In the genomic region with DNA sequence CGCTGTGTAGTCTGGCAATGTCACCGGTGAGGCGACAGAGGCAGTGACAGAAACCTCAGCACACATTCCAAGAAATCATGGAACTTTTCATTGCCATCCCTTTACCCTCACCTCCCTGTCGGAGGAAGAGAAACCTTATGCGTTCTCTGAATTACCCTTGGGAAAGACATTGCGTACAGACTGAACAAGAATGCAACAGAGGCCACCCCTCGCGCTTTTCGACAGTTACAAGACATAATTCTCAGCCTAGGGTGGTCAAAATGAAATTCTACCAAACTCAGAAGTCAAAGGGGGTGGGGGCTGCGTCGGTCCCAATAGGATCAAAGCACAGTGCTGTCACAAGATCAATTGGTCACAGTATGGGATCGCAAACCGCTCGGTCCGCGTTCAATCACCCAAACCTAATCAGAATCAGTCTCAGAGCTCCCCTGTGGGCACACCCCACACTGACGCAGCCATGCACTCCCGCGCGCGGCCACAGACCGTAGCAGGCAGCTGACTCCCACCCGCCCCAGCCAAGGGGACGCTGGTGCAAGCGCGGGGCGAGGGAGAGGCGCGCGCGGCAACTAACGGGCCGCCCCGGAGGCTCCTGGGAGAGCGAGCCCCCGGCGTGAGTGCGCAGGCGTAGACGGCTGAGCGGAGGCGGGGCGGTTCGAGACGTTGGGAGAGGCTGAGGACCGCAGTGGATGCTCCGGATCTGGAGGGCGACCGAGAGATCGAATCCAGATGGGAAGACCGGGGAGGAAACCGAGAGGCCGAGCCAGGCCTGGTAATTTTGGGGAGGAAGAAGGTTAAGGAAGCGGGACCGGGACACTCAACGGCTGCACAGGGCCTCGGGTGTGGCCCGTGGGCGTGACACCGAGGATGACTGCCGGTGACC, we compare ENCODE assay signal across 8 mouse cellular contexts. TPM values are rescaled to one million over a fixed set of nuclear protein-coding genes. Genes with fewer than 3 reads are reported as not detected.
DNase-seq lines count a peak whose midpoint lies in the region; ATAC-seq and TF ChIP-seq lines count a peak whose summit lies in the region.

Gene Zfp382, plus strand, starts transcription at position 635 of the 880 bp plus-strand sequence.

- peaks cover 11% of the 10 kb centered on the region for H3K4me1 ChIP-seq in embryonic facial prominence, embryonic 12.5 days
- H3K4me1 ChIP-seq in kidney, adult 2 months (ENCODE audit: control insufficient read depth, insufficient read depth, low read length): no peaks in the 10 kb centered on the region; the same call in 1 of the 2 replicates
- H3K4me1 ChIP-seq in limb, embryonic 11.5 days (ENCODE audit: control insufficient read depth, insufficient read depth, low read length): no peaks in the 10 kb centered on the region
- H3K4me1 ChIP-seq in midbrain, embryonic 13.5 days (replicated peaks): peaks cover 19% of the 10 kb centered on the region
- peaks cover 3% of the 10 kb centered on the region; the same call in 1 of the 2 replicates for H3K4me1 ChIP-seq in small intestine, adult 2 months (ENCODE audit: control insufficient read depth, insufficient read depth, insufficient read length, low read length)

- TF ChIP-seq CTCF in kidney, adult 2 months (conservative IDR thresholded peaks at IDR 0.05; ENCODE audit: insufficient read depth, insufficient read length, low read depth, low read length): 0 out of 2 replicates have a peak, but pooled peaks have one; percentile 0
- TF ChIP-seq CTCF in small intestine, adult 2 months (IDR thresholded peaks at IDR 0.05; ENCODE audit: extremely low read depth, insufficient read length, insufficient replicate concordance, low read depth, low read length): no peak

- DNase-seq in 3T3-L1 (ENCODE audit: low read depth, low spot score): peak; percentile 82
- peak; percentile 95 to 96 for DNase-seq in adrenal gland, postnatal 36 days
- peak; percentile 94 for DNase-seq in heart, adult 18-20 months
- peak; percentile 89 for DNase-seq in kidney, adult 2 months
- DNase-seq in limb, embryonic 11.5 days (ENCODE audit: low spot score): peak; percentile 94

- under 1% methylated on average over 61 of the region's 61 CpGs for WGBS in embryonic facial prominence, embryonic 12.5 days
- WGBS in kidney, adult 2 months: under 1% methylated on average over 61 of the region's 61 CpGs
- WGBS in limb, embryonic 11.5 days: 1% methylated on average over 61 of the region's 61 CpGs
- under 1% methylated on average over 61 of the region's 61 CpGs for WGBS in midbrain, embryonic 13.5 days
- under 1% methylated on average over 61 of the region's 61 CpGs for WGBS in small intestine, adult 2 months

- H3K4me2 ChIP-seq in embryonic facial prominence, embryonic 12.5 days (replicated peaks): peak within 1 kb of the TSS; percentile 82
- peak within 1 kb of the TSS; percentile 86 for H3K4me2 ChIP-seq in limb, embryonic 11.5 days (ENCODE audit: low read depth, severe bottlenecking)
- H3K4me2 ChIP-seq in midbrain, embryonic 13.5 days (replicated peaks): peak within 1 kb of the TSS; percentile 69

- peak within 1 kb of the TSS; percentile 70 for H3K9ac ChIP-seq in embryonic facial prominence, embryonic 12.5 days
- H3K9ac ChIP-seq in limb, embryonic 11.5 days (ENCODE audit: low read length): peak within 1 kb of the TSS; percentile 78
- H3K9ac ChIP-seq in midbrain, embryonic 13.5 days (replicated peaks): peak within 1 kb of the TSS; percentile 81

- H3K27ac ChIP-seq in embryonic facial prominence, embryonic 12.5 days: peak within 1 kb of the TSS; percentile 88
- peak within 1 kb of the TSS; percentile 10; the same call in 1 of the 2 replicates for H3K27ac ChIP-seq in kidney, adult 2 months (ENCODE audit: insufficient read depth, low read depth, low read length)
- H3K27ac ChIP-seq in limb, embryonic 11.5 days (replicated peaks; ENCODE audit: low read depth, low read length): peak within 1 kb of the TSS; percentile 45
- H3K27ac ChIP-seq in midbrain, embryonic 13.5 days: peak within 1 kb of the TSS; percentile 87
- H3K27ac ChIP-seq in small intestine, adult 2 months (ENCODE audit: insufficient read depth, low read depth, low read length): no peak within 1 kb of the TSS; the same call in 1 of the 2 replicates

- H3K27me3 ChIP-seq in embryonic facial prominence, embryonic 12.5 days: no peaks in the 10 kb centered on the region
- no peaks in the 10 kb centered on the region for H3K27me3 ChIP-seq in kidney, adult 2 months (replicated peaks; ENCODE audit: control insufficient read depth, insufficient read depth, low read length)
- no peaks in the 10 kb centered on the region for H3K27me3 ChIP-seq in limb, embryonic 11.5 days (ENCODE audit: control insufficient read depth, insufficient read depth, low read length)
- no peaks in the 10 kb centered on the region for H3K27me3 ChIP-seq in midbrain, embryonic 13.5 days
- no peaks in the 10 kb centered on the region for H3K27me3 ChIP-seq in small intestine, adult 2 months (ENCODE audit: control insufficient read depth, insufficient read depth, low read length)

- H3K4me3 ChIP-seq in embryonic facial prominence, embryonic 12.5 days: peak within 1 kb of the TSS; percentile 67
- H3K4me3 ChIP-seq in kidney, adult 2 months (ENCODE audit: insufficient read depth, low read depth, low read length): peak within 1 kb of the TSS; percentile 94
- H3K4me3 ChIP-seq in limb, embryonic 11.5 days (ENCODE audit: low read depth, low read length): peak within 1 kb of the TSS; percentile 64
- peak within 1 kb of the TSS; percentile 75 for H3K4me3 ChIP-seq in midbrain, embryonic 13.5 days (replicated peaks)
- H3K4me3 ChIP-seq in small intestine, adult 2 months (ENCODE audit: low read depth, low read length): peak within 1 kb of the TSS; percentile 76

- TF ChIP-seq POLR2A in kidney, adult 2 months (IDR thresholded peaks at IDR 0.05; ENCODE audit: low read depth, low read length): no peak
- 0 out of 2 replicates have a peak, but pooled peaks have one; percentile 27 for TF ChIP-seq POLR2A in small intestine, adult 2 months (IDR thresholded peaks at IDR 0.05; ENCODE audit: low read depth, low read length)

- H3K36me3 ChIP-seq in embryonic facial prominence, embryonic 12.5 days: peaks cover 2% of the 10 kb centered on the region
- no peaks in the 10 kb centered on the region for H3K36me3 ChIP-seq in kidney, adult 2 months (ENCODE audit: control insufficient read depth, insufficient read depth, low read length)
- H3K36me3 ChIP-seq in limb, embryonic 11.5 days (ENCODE audit: control insufficient read depth, insufficient read depth, low read length): no peaks in the 10 kb centered on the region
- peaks cover 5% of the 10 kb centered on the region; the same call in 1 of the 2 replicates for H3K36me3 ChIP-seq in midbrain, embryonic 13.5 days
- no peaks in the 10 kb centered on the region for H3K36me3 ChIP-seq in small intestine, adult 2 months (ENCODE audit: control insufficient read depth, insufficient read depth, low read length)

- no peaks in the 10 kb centered on the region; the same call in 1 of the 2 replicates for H3K9me3 ChIP-seq in embryonic facial prominence, embryonic 12.5 days
- H3K9me3 ChIP-seq in limb, embryonic 11.5 days (ENCODE audit: control insufficient read depth, low read length): no peaks in the 10 kb centered on the region
- H3K9me3 ChIP-seq in midbrain, embryonic 13.5 days: no peaks in the 10 kb centered on the region

- peak; percentile 94 for ATAC-seq in embryonic facial prominence, embryonic 12.5 days (ENCODE audit: insufficient number of reproducible peaks, insufficient read depth, low FRiP score, low TSS enrichment)
- peak; percentile 93 for ATAC-seq in limb, embryonic 11.5 days (ENCODE audit: insufficient number of reproducible peaks, low FRiP score, low TSS enrichment, low read depth)
- peak; percentile 98 for ATAC-seq in midbrain, embryonic 13.5 days

RNA-seq across cellular contexts. Expression of gene Zfp382, which starts in this region (rescaled TPM):
- total RNA-seq in adrenal gland, postnatal 36 days (2021): 1 to 10 TPM; 4.2 to 5.5 TPM
- polyA plus RNA-seq in embryonic facial prominence, embryonic 12.5 days (2016; fragmentation: Nextera tagmentation; extraction: Ambion mirVana): 13.1 and 16.3 TPM in 2 replicates
- 1 to 10 TPM; 2.1 to 2.5 TPM for total RNA-seq in heart, adult 18-20 months (2021)
- polyA plus RNA-seq in kidney, adult 2 months (2012; rRNA removed): 0.64 and 1.4 TPM in 2 replicates
- 6.5 and 8.6 TPM in 2 replicates for polyA plus RNA-seq in limb, embryonic 11.5 days (2014; fragmentation: Nextera tagmentation; extraction: Ambion mirVana)
- polyA plus RNA-seq in midbrain, embryonic 13.5 days (2015; fragmentation: Nextera tagmentation; extraction: Ambion mirVana): 16.1 and 19.4 TPM in 2 replicates
- polyA plus RNA-seq in small intestine, adult 2 months (2012; rRNA removed): 0.06 and 0.19 TPM in 2 replicates
